Comparison of ENCODE assay signal across 25 mouse cellular contexts in genomic region chr2:76488764-76489163, GRCm38 (mm10).
"Had no signal": no experiment of that assay in that cellular context is flagged by ENCODE, and none has a peak within 500 bp of the region (broad histone marks: within the 10 kb centered on the region; RNA-seq: fewer than 3 reads in every experiment).

No protein-coding gene starts in this region.

- H3K27ac ChIP-seq: limb, embryonic 10.5 days; limb, embryonic 13.5 days; liver, embryonic 12.5 days; liver, embryonic 15.5 days; lung, embryonic 15.5 days; midbrain, embryonic 12.5 days; neural tube, embryonic 13.5 days; stomach, postnatal 0 days had no signal

- H3K9ac ChIP-seq: limb, embryonic 13.5 days; liver, embryonic 12.5 days; liver, embryonic 15.5 days; lung, embryonic 15.5 days; midbrain, embryonic 12.5 days; neural tube, embryonic 13.5 days had no signal

- H3K4me2 ChIP-seq: limb, embryonic 13.5 days; liver, embryonic 12.5 days; liver, embryonic 15.5 days; lung, embryonic 15.5 days; midbrain, embryonic 12.5 days; neural tube, embryonic 13.5 days had no signal

- ATAC-seq: liver, embryonic 12.5 days; midbrain, embryonic 16.5 days had no signal

- H3K36me3 ChIP-seq: limb, embryonic 10.5 days; limb, embryonic 13.5 days; liver, embryonic 12.5 days; liver, embryonic 15.5 days; lung, embryonic 15.5 days; midbrain, embryonic 12.5 days; neural tube, embryonic 13.5 days had no signal

- H3K4me1 ChIP-seq: liver, embryonic 12.5 days; liver, embryonic 15.5 days; lung, embryonic 15.5 days; midbrain, embryonic 12.5 days had no signal

- H3K27me3 ChIP-seq: limb, embryonic 13.5 days; liver, embryonic 12.5 days; liver, embryonic 15.5 days; lung, embryonic 15.5 days; midbrain, embryonic 12.5 days; neural tube, embryonic 13.5 days had no signal

- DNase-seq: kidney, adult 18-20 months; kidney, adult 9 months; kidney, postnatal 14 days; kidney, postnatal 4 days; layer of hippocampus, adult 9-11 months; liver; lung, adult 18-20 months; lung, postnatal 10 days; lung, postnatal 36 days; right cerebral cortex, adult 18-20 months; right cerebral cortex, postnatal 14 days; right cerebral cortex, postnatal 4 days; thymus, adult 2 months; thymus, postnatal 14 days; thymus, postnatal 4 days had no signal

- H3K9me3 ChIP-seq: limb, embryonic 10.5 days; limb, embryonic 13.5 days; liver, embryonic 12.5 days; liver, embryonic 15.5 days; lung, embryonic 15.5 days; midbrain, embryonic 12.5 days; neural tube, embryonic 13.5 days had no signal

- H3K4me3 ChIP-seq: limb, embryonic 10.5 days; limb, embryonic 13.5 days; liver, embryonic 12.5 days; liver, embryonic 15.5 days; lung, embryonic 15.5 days; midbrain, embryonic 12.5 days; myocyte; neural tube, embryonic 13.5 days had no signal
